Mouse (Mus musculus) C2C12 (cell line): ENCODE results near the gene Gm5089.

Experiments used
- CEBPB ChIP-seq: IDR thresholded peaks from one replicate; pipeline ENCODE4 v1.6.1; 2011; ENCODE audit warnings: low read depth, mild to moderate bottlenecking, control low read depth, moderate library complexity
- CTCF ChIP-seq: IDR thresholded peaks from one replicate; pipeline ENCODE4 v1.5.1; 2011; ENCODE audit not compliant: control insufficient read depth, insufficient read depth, insufficient read length
- FOSL1 ChIP-seq: IDR thresholded peaks from one replicate; pipeline ENCODE4 v1.8.0; 2011; ENCODE audit warnings: mild to moderate bottlenecking, low read length; ENCODE audit not compliant: poor library complexity, insufficient read depth, severe bottlenecking
- MAX ChIP-seq: IDR thresholded peaks from one replicate; pipeline ENCODE4 v1.6.1; 2011; ENCODE audit warnings: mild to moderate bottlenecking, control low read depth
- MYOD1 ChIP-seq: IDR thresholded peaks from one replicate; pipeline ENCODE4 v1.6.1; 2011; ENCODE audit warnings: low read depth; ENCODE audit not compliant: control insufficient read depth, insufficient read length
- MYOG ChIP-seq: IDR thresholded peaks from one replicate; pipeline ENCODE4 v1.6.1; 2011; ENCODE audit not compliant: control insufficient read depth, insufficient read length; ENCODE audit errors: extremely low read depth
- USF1 ChIP-seq: IDR thresholded peaks from one replicate; pipeline ENCODE4 v1.6.1; 2011; ENCODE audit warnings: low read depth, mild to moderate bottlenecking, control low read depth, moderate library complexity

DNA sequence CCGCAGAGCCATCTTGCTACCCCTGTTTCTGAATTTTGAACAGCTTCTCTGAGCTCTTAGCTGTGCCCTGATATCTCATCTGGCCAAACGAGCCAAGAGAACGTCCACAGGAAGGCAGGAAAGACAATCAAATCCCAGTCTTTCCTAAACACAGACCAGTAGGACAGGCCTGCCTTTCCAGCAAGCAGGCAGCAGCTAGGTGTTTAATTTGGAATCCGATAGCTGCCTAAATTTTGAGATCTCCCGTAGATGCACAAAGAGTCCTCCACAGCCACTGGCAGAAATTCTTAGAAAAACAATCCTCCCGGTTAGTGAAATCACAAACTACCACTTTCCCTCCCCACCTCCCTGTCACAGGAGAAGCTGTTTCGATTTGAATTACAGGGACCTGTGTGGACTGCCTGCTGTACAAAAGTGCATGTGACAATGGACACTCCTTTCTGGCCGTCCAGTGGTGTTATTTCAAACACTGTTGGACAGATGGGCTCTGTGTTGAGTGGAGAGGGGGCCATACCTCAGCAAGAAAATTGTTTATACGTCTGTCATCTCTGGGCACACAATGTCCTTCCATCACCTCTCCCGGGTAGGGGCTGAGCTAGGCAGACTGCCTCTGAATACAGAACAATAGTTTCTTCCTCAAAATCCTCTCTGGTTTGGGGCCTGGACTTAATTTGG, 24.2 kb downstream of the Gm5089 start:
- TF ChIP-seq FOSL1 (no peak), CTCF (no peak), MYOD1 (no peak), MYOG (no peak), USF1 (no peak), CEBPB (no peak), MAX (no peak)
